Mouse (Mus musculus) left cerebral cortex, postnatal 36 days (tissue): Measurements from ENCODE around the gene Fbln1. TPM values are rescaled to one million over a fixed set of nuclear protein-coding genes. Genes with fewer than 3 reads are reported as not detected.
"Not testable (repeated sequence)": the region's sequence is repeated elsewhere in the genome, so short reads cannot be mapped to it uniquely, and the experiment has no call there.

Experiments used
- DNase-seq, 2 experiments: peaks; one replicate each; pipeline ENCODE4 v3.0.0; 2021 to 2022; ENCODE audit warnings: low spot score in 2 of 2, mixed read lengths in 1 of 2
- intact Hi-C: fragments of 180-260 bp; cut with DNase I; formaldehyde crosslinking; loops from one replicate; pipeline ENCODE4 v1.15.1; 2025
- total RNA-seq, 2 experiments: library from RNA; stranded (reverse); gene quantifications; 2 replicates each; pipeline ENCODE4 v1.2.3; 2021

Fbln1 gene
- total RNA-seq, 2 experiments from 2014 or later = 9.0 to 14.4 TPM

GRCm38 (mm10) chr15:85323214-85323613, 117.5 kb downstream of the Fbln1 start:
- intact Hi-C loops = loop anchor here (5.0 kb wide), 1 partner anchor 49 kb away; no protein-coding TSS in a partner anchor
- DNase-seq = no peak

- no peak for DNase-seq
- intact Hi-C loops = loop anchor here (5.0 kb wide), 1 partner anchor 48 kb away; no protein-coding TSS in a partner anchor
Measured at GRCm38 (mm10) chr15:85324426-85324825, 118.7 kb downstream of the Fbln1 start.

DNA sequence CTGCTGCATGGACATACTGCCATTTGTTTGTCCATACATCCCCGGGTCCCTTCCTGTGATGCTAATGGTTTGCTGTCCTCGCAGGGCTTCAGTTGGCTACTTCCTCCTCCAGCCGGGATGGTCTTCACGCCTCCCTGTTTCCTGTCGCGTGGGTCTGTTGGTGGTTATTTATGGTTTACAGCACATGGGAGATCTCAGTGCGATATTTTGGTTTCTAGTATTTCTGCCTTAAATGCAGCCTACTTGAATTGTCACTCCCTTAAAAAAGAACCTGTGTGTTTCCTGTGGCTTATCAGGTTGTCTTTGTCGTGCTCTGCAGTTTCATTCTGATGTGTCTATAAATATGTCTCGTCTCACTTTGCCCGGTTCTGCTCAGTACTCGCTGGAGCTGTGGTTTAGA, 122.1 kb downstream of the Fbln1 start:
- intact Hi-C loops = no loop called here
- DNase-seq = peak; percentile 63 to 79

GRCm38 (mm10) chr15:85328455-85328854, 122.7 kb downstream of the Fbln1 start:
- intact Hi-C loops, DNase-seq: not testable (repeated sequence)

GRCm38 (mm10) chr15:85329096-85329495, 123.3 kb downstream of the Fbln1 start:
- DNase-seq = no peak
- intact Hi-C loops = no loop called here

- intact Hi-C loops = loop anchor here (5.0 kb wide), 1 partner anchor 37 kb away; no protein-coding TSS in a partner anchor
- DNase-seq = no peak
Measured at GRCm38 (mm10) chr15:85330024-85330423, 124.3 kb downstream of the Fbln1 start.

DNA sequence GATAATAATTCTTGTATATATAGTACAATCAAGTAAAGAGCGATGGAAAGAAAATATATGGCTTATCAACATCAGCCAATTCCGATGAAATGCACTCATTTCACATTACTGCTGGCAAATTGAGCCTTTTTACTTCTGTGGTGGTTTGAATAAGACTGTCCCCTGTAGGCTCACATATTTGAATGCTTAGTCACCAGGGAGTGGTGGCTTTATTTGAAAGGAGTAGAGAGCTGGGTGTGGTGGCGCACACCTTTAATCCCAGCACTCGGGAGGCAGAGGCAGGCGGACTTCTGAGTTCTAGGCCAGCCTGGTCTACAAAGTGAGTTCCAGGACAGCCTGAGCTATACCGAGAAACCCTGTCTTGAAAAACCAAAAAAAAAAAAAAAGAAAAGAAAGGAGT, 127.8 kb downstream of the Fbln1 start:
- not testable (repeated sequence) for DNase-seq
- intact Hi-C loops = loop anchor here (5.0 kb wide), 1 partner anchor 34 kb away; no protein-coding TSS in a partner anchor

- intact Hi-C loops = loop anchor here (5.0 kb wide), 1 partner anchor 33 kb away; no protein-coding TSS in a partner anchor
- DNase-seq = no peak
Measured at GRCm38 (mm10) chr15:85334234-85334633, 128.5 kb downstream of the Fbln1 start.

DNA sequence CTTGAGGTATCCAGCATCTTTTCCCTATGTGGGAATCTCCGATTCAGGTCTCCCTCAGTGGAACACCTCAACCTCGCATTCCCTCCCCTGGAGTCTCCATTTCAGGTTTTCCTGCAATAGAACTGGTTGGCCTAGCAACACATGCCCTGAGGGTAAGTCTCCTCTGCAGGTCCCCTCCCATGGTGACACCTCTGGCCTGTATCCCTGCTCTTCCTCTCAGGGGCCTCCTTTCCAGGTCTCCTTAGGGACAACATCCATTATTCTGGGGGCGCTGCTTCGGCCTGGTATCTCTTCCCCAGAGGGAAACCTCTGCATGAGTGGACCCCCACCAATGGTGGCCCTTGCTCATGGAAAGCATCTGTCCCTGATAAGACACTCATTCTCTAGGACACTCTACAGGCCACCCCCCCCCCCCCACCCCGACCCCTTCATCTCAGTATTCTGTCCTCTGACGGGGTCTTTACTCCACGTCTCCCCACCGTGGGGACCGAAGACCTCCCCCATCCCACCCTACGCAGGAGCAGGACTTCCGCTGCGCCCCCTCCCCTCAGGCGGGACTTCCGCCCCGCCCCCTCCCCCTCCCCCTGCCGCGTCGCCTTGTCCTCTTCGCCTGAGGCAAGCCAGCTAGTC, 130.0 kb downstream of the Fbln1 start, which contains the start of gene Atxn10:
Gene Atxn10 (plus strand): TSS at position 575 of the 630 bp plus-strand sequence.
- DNase-seq = no peak
- intact Hi-C loops = loop anchor here (5.0 kb wide), 1 partner anchor 67 kb away; no protein-coding TSS in a partner anchor

Other genes starting within 250 kb of the Fbln1 start
- 10 to 100 TPM; 76.2 to 83.6 TPM for gene 5031439G07Rik, start 217.4 kb upstream of the Fbln1 start, total RNA-seq
- gene Upk3a, start 188.8 kb upstream of the Fbln1 start, total RNA-seq = not detected
- 10 to 100 TPM; 18.9 to 24.3 TPM for gene Fam118a, start 177.0 kb upstream of the Fbln1 start, total RNA-seq
- gene Smc1b, start 74.0 kb upstream of the Fbln1 start, total RNA-seq = not detected
- gene Ribc2, start 73.9 kb upstream of the Fbln1 start, total RNA-seq = not detected
- 100 to 1,000 TPM; 253 to 267 TPM for gene Atxn10, start 130.3 kb downstream of the Fbln1 start, total RNA-seq